Mouse (Mus musculus) C2C12 (cell line): ENCODE data around the gene Olfr729.

Source experiments
- CEBPB ChIP-seq: IDR thresholded peaks from one replicate; pipeline ENCODE4 v1.6.1; 2011; ENCODE audit warnings: low read depth, mild to moderate bottlenecking, control low read depth, moderate library complexity
- CTCF ChIP-seq: IDR thresholded peaks from one replicate; pipeline ENCODE4 v1.5.1; 2011; ENCODE audit not compliant: control insufficient read depth, insufficient read depth, insufficient read length
- FOSL1 ChIP-seq: IDR thresholded peaks from one replicate; pipeline ENCODE4 v1.8.0; 2011; ENCODE audit warnings: mild to moderate bottlenecking, low read length; ENCODE audit not compliant: poor library complexity, insufficient read depth, severe bottlenecking
- MAX ChIP-seq: IDR thresholded peaks from one replicate; pipeline ENCODE4 v1.6.1; 2011; ENCODE audit warnings: mild to moderate bottlenecking, control low read depth
- MYOD1 ChIP-seq: IDR thresholded peaks from one replicate; pipeline ENCODE4 v1.6.1; 2011; ENCODE audit warnings: low read depth; ENCODE audit not compliant: control insufficient read depth, insufficient read length
- MYOG ChIP-seq: IDR thresholded peaks from one replicate; pipeline ENCODE4 v1.6.1; 2011; ENCODE audit not compliant: control insufficient read depth, insufficient read length; ENCODE audit errors: extremely low read depth
- USF1 ChIP-seq: IDR thresholded peaks from one replicate; pipeline ENCODE4 v1.6.1; 2011; ENCODE audit warnings: low read depth, mild to moderate bottlenecking, control low read depth, moderate library complexity

DNA sequence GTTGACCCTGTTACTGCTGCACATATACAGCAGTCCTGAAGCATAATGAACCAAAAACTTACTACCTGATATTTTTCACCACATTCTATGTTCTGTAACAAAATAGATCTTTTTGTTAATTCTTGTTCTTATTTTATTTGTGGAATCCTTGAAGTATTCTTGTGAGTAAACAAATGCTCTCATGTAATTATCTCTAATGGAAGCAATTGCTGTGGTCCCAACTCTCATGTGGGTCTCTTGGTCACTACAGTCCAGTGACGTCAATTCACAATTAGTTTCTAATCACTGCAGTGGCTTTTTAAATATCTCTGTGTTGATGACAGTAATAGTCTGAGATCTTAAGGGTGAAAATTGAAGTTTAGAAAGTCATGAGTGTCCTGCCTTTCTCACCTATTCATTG lies 29.8 kb downstream of the Olfr729 start, which contains the start of gene Olfr727:
- TF ChIP-seq CTCF: no peak
- no peak for TF ChIP-seq USF1
- no peak for TF ChIP-seq MAX
- TF ChIP-seq MYOD1: no peak
- TF ChIP-seq CEBPB: no peak
- no peak for TF ChIP-seq MYOG
- no peak for TF ChIP-seq FOSL1
